Mouse (Mus musculus) heart, embryonic 10.5 days (tissue): ENCODE results near the gene Tet3. TPM values are rescaled to one million over a fixed set of nuclear protein-coding genes. Genes with fewer than 3 reads are reported as not detected.

Experiments
- DNase-seq: peaks from one replicate; pipeline ENCODE4 v3.0.0-alpha.2; 2017; ENCODE audit warnings: low spot score
- H3K27ac ChIP-seq: fragments of 300-500 bp; sonication (generic); 2 replicates; pipeline ENCODE4 v1.5.1; 2016; ENCODE audit warnings: mild to moderate bottlenecking
- H3K27me3 ChIP-seq: fragments of 300-500 bp; sonication (generic); 2 replicates; pipeline ENCODE4 v1.6.1; 2016; ENCODE audit warnings: mild to moderate bottlenecking; ENCODE audit not compliant: poor library complexity, insufficient read depth, severe bottlenecking
- H3K36me3 ChIP-seq: fragments of 300-500 bp; sonication (generic); 2 replicates; pipeline ENCODE4 v1.6.1; 2016; ENCODE audit warnings: mild to moderate bottlenecking, moderate library complexity
- H3K4me1 ChIP-seq: fragments of 300-500 bp; sonication (generic); 2 replicates; pipeline ENCODE4 v1.6.1; 2016; ENCODE audit warnings: mild to moderate bottlenecking
- H3K4me3 ChIP-seq: fragments of 300-500 bp; sonication (generic); 2 replicates; pipeline ENCODE4 v1.5.1; 2016; ENCODE audit warnings: mild to moderate bottlenecking, moderate library complexity
- H3K9me3 ChIP-seq: fragments of 300-500 bp; sonication (generic); 2 replicates; pipeline ENCODE4 v1.6.1; 2016; ENCODE audit warnings: mild to moderate bottlenecking, moderate library complexity
- WGBS: fragments of 180-500 bp; shearing (Covaris S2); methylation state at CpG from one replicate; pipeline ENCODE4 v1.1.7; 2016; 5-methylcytosine and 5-hydroxymethylcytosine counted together
- polyA plus RNA-seq: library from polyadenylated mRNA; unstranded; fragments of >200 nt; fragmentation: Nextera tagmentation; extraction: Ambion mirVana; gene quantifications from 2 replicates; pipeline ENCODE4 v1.2.1, GENCODE M21; 2016

Gene Tet3
- polyA plus RNA-seq, 1 experiment from 2014 or later, result 31.3 TPM

DNA sequence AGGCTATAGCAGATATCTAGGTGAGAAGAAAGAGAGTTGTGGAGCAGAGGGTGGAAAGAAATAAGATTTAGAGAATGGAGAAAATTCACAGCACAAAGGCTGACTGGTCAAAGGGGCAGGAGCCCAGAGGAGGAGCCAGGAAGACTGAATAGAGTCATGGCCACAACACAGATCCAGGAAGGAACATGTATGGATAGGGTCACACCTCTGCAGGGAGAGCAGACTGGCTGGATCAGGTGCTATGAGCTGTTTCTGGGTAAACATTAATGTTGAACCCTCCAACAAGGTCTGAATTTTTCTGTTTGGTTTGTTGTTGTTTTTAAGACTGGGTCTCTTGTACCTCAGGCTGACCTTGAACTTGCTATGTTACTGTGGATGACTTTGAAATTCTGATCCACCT is 5.1 kb upstream of the Tet3 start:
- Histone ChIP-seq H3K4me1 (peaks cover 14% of the 10 kb centered on the region), H3K36me3 (no peaks in the 10 kb centered on the region), H3K27me3 (no peaks in the 10 kb centered on the region), H3K27ac (no peak overlapping the region), H3K9me3 (no peaks in the 10 kb centered on the region), H3K4me3 (no peak overlapping the region)
- DNase-seq, result no peak

- no peaks in the 10 kb centered on the region for H3K27me3 ChIP-seq
Observed at GRCm38 (mm10) chr6:83456984-83457810, 1.7 kb downstream of the Tet3 start.

DNA sequence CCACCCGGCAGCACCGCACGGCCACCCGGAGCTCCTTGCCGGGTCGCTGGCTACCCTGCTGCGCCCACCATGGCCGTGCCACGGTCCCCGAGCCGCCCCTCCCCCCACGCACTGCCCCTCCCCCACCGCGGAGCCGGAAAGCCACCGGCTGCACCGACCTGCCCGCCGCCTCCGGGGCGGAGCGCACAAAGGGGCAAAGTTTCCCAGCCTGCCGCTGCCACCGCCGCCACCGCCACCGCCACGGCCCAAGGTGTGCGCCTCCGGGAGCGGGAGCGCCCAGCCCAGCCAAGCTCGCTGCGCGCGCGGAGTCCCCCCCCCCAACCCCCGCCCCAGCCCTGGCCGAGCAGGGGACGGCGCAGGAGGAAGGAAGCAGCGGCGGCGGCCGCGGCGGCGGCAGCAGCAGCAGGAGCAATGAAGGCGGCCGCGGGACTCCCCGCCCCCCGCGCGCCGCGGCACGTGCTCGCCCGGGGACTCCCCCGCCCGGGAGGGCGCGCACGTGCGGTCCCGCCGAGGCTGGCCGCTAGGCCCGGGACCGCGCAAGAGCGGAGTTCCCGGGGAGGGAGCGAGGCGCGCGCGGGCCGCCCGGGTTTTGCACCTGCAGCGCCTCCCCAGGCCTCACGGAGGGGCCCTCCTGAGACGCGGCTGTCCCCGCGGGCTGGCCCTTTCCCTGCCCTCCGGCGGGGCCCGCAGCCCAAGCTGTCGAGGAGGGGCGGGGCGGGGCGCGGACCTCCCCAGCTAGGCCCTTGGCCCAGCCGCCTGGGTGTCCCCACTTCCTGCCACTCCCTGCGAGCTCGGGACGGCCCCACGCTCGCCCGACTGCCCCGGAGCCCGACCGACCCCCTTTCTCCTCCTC is 2.5 kb downstream of the Tet3 start:
- Histone ChIP-seq H3K4me3 (peak overlapping the region; percentile 97), H3K9me3 (no peaks in the 10 kb centered on the region), H3K27ac (peak overlapping the region; percentile 100), H3K36me3 (peaks cover 12% of the 10 kb centered on the region; the same call in 1 of the 2 replicates), H3K27me3 (no peaks in the 10 kb centered on the region), H3K4me1 (peaks cover 81% of the 10 kb centered on the region)
- under 1% methylated on average over 79 of the region's 105 CpGs for WGBS
- DNase-seq, result peak; percentile 82

More at GRCm38 (mm10) chr6:83456984-83457810, 1.7 kb downstream of the Tet3 start:
- H3K27ac ChIP-seq, result peak overlapping the region; percentile 100
- 4% methylated on average over 33 of the region's 33 CpGs for WGBS
- no peaks in the 10 kb centered on the region for H3K9me3 ChIP-seq
- H3K36me3 ChIP-seq, result peaks cover 12% of the 10 kb centered on the region; the same call in 1 of the 2 replicates
- peaks cover 72% of the 10 kb centered on the region for H3K4me1 ChIP-seq
- peak overlapping the region; percentile 97 for H3K4me3 ChIP-seq
- peak; percentile 87 for DNase-seq

DNA sequence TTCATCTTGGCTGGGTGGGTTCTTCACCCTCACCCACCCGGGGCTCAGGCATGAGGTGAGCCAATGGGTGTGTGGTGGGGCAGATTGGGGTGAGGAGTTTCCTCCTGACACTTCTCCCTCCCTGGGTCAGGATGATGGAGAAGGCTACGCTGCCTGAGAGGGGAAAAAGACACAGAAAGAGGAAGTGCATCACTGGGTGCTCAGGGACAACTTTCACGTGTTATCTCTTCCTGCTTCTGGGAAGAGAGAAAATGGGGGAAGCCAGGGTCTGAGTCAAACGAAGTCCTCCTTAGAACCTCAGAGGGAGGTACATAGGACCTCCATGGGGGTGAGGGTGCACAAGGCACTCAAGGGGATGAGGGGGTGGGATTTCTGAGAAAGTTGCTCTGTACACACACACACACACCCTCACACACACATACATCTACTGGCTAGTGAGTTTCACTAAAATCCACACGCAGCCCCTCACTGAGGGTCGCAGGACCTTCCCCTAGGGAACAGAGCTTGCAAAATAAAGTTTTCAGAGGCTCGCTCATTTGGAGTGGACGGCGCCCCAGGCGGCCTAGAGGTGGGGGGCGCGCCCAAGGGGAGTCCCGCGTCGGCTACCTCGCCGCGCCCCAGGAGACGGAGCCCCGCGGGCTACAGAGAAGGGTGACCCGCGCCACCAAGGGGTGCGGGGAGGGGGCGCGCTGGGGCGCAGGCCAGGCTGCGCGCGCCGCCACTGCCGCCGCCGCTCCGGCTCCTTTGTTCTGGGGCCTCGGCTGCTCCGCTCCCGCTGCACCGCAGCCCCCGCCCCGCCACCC is 3.4 kb downstream of the Tet3 start:
- H3K36me3 ChIP-seq, result peaks cover 12% of the 10 kb centered on the region; the same call in 1 of the 2 replicates
- H3K27me3 ChIP-seq, result no peaks in the 10 kb centered on the region
- peaks cover 89% of the 10 kb centered on the region for H3K4me1 ChIP-seq
- peak overlapping the region; percentile 97 for H3K4me3 ChIP-seq
- no peak for DNase-seq
- peak overlapping the region; percentile 100 for H3K27ac ChIP-seq
- WGBS, result 2% methylated on average over 33 of the region's 41 CpGs
- H3K9me3 ChIP-seq, result no peaks in the 10 kb centered on the region

- H3K9me3 ChIP-seq, result no peaks in the 10 kb centered on the region
- 56% methylated on average over 11 of the region's 11 CpGs for WGBS
- DNase-seq, result no peak
- H3K4me3 ChIP-seq, result peak overlapping the region; percentile 97
- H3K4me1 ChIP-seq, result peaks cover 91% of the 10 kb centered on the region
- 0 out of 2 replicates have a peak overlapping the region, but pooled peaks have one; percentile 52 for H3K27ac ChIP-seq
- no peaks in the 10 kb centered on the region for H3K27me3 ChIP-seq
- peaks cover 12% of the 10 kb centered on the region; the same call in 1 of the 2 replicates for H3K36me3 ChIP-seq
Observed at GRCm38 (mm10) chr6:83453706-83454105, 5.2 kb downstream of the Tet3 start.

DNA sequence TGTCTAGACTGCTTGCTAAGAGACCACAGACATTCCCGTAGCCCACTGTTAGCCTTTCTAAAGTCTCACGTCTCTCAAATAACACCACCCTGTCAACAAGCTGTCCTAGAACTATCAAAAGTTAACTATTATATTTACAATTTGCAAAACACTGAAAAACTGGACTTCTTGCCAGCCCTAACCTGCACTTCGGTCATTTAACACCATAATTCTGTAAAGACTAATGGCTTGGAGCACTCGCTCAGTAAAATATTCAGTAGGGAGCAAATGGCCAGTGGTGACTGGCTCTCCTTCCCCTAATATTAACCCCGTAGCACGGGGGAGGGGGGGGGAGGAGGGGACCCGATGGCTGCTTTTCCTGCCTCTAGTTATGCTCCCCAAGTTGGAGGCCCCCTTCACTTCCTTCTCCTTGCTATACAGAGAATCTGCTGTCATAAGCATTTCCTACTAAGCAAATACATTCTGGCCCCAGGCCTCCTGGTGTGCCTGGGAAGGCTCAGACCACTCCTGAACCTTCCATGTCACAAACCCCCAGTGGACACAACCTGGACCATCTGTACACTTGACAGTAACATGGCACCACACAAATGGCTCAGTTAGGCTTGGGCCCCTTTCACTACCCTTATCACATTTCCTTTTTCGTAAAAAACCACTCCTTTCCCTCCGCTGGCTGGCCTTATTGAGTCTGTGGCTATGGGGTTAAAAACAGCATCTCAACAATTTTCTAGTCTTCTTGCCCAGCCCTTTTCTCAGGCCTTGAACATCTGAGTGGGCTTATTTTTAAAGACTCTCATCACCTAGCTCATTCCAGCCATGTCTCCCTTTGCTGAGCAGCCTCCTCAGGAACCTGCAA is 8.2 kb downstream of the Tet3 start:
- Histone ChIP-seq H3K36me3 (peaks cover 33% of the 10 kb centered on the region; the same call in 1 of the 2 replicates), H3K4me3 (peak overlapping the region; percentile 31; the same call in 1 of the 2 replicates), H3K27ac (peak overlapping the region; percentile 74), H3K27me3 (no peaks in the 10 kb centered on the region), H3K9me3 (no peaks in the 10 kb centered on the region), H3K4me1 (peaks cover 95% of the 10 kb centered on the region)
- no peak for DNase-seq
- 52% methylated on average over 9 of the region's 9 CpGs for WGBS

DNA sequence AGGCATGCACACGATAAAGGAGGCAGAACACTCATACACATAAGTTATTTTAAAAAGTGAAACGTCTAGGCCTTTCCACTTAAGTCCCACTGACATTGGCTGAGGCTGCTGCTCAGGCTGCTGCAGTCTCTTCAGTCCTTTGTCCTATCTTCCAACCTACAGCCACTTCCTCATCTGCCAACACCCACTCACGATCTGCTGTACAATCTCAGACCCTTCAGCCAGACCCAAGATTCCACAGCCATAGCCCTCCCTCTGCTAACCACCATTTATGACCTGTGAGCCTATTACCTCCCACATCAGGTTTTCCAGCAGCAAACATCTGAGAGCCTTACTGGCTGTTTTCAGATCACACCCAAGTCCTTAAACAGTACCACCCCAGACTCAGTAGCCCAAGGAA is 9.4 kb downstream of the Tet3 start:
- peaks cover 34% of the 10 kb centered on the region; the same call in 1 of the 2 replicates for H3K36me3 ChIP-seq
- WGBS, result 20% methylated on average over 3 of the region's 3 CpGs
- no peaks in the 10 kb centered on the region for H3K27me3 ChIP-seq
- H3K4me3 ChIP-seq, result 0 out of 2 replicates have a peak overlapping the region, but pooled peaks have one; percentile 5
- H3K27ac ChIP-seq, result peak overlapping the region; percentile 74; the same call in 1 of the 2 replicates
- DNase-seq, result no peak
- H3K4me1 ChIP-seq, result peaks cover 94% of the 10 kb centered on the region
- no peaks in the 10 kb centered on the region for H3K9me3 ChIP-seq

DNA sequence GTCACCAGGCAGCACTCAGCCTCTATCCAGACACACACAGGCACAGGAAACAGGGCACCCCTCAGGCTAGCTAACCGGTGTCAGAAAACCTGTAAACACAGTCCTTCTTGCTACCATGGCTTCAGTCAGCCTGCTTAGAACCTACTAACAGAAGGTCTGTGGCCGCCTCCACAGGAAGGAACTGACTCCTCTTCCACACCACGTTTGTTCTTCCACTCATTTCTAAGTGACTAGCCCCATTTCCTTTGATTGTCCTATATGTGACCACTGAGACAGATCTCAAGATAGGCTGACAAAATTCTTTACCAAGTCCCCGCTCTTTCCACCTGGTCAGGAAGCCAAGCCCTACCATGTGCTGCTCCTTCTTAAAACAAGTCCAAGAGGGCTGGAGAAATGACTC is 10.0 kb downstream of the Tet3 start:
- Histone ChIP-seq H3K9me3 (no peaks in the 10 kb centered on the region), H3K4me3 (0 out of 2 replicates have a peak overlapping the region, but pooled peaks have one; percentile 5), H3K4me1 (peaks cover 94% of the 10 kb centered on the region), H3K36me3 (peaks cover 29% of the 10 kb centered on the region; the same call in 1 of the 2 replicates), H3K27ac (peak overlapping the region; percentile 63; the same call in 1 of the 2 replicates), H3K27me3 (no peaks in the 10 kb centered on the region)
- WGBS, result 52% methylated on average over 4 of the region's 4 CpGs
- DNase-seq, result no peak

DNA sequence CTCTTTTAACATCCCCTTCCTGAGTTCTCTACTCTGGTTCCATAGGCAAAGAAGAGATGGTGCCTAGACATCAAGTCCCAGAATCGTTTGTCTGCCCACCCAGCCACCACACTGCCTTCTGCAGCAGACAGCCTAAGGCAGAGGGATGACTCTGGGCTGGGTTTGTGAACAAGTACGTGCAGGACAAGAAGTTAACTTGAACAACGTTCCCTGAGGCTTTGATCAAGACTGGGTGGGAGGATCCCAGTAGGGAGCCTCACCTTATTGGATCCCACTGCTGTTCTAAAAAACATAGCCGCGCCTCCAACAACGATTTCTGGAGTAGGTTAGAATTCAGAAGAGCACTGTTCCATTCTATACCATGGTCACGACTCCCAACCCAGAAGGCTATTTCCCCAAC is 11.9 kb downstream of the Tet3 start:
- no peaks in the 10 kb centered on the region for H3K27me3 ChIP-seq
- peaks cover 98% of the 10 kb centered on the region for H3K4me1 ChIP-seq
- no peaks in the 10 kb centered on the region for H3K9me3 ChIP-seq
- peaks cover 25% of the 10 kb centered on the region; the same call in 1 of the 2 replicates for H3K36me3 ChIP-seq
- 72% methylated on average over 7 of the region's 7 CpGs for WGBS
- DNase-seq, result no peak
- no peak overlapping the region for H3K4me3 ChIP-seq
- H3K27ac ChIP-seq, result 0 out of 2 replicates have a peak overlapping the region, but pooled peaks have one; percentile 13

- H3K27me3 ChIP-seq, result no peaks in the 10 kb centered on the region
- WGBS, result 63% methylated on average over 2 of the region's 2 CpGs
- H3K4me1 ChIP-seq, result peaks cover 98% of the 10 kb centered on the region
- peaks cover 25% of the 10 kb centered on the region; the same call in 1 of the 2 replicates for H3K36me3 ChIP-seq
- no peak for DNase-seq
- no peak overlapping the region for H3K27ac ChIP-seq
- H3K4me3 ChIP-seq, result no peak overlapping the region
- H3K9me3 ChIP-seq, result no peaks in the 10 kb centered on the region
Observed at GRCm38 (mm10) chr6:83445796-83446195, 13.1 kb downstream of the Tet3 start.
